Mouse (Mus musculus): ENCODE measurements around the gene 1700007K13Rik. TPM values are rescaled to one million over a fixed set of nuclear protein-coding genes. Genes with fewer than 3 reads are reported as not detected.

The 1700007K13Rik gene
- total and polyA plus RNA-seq, 2 experiments from 2014 or later, result 0.15 TPM; not detected in 1

DNA sequence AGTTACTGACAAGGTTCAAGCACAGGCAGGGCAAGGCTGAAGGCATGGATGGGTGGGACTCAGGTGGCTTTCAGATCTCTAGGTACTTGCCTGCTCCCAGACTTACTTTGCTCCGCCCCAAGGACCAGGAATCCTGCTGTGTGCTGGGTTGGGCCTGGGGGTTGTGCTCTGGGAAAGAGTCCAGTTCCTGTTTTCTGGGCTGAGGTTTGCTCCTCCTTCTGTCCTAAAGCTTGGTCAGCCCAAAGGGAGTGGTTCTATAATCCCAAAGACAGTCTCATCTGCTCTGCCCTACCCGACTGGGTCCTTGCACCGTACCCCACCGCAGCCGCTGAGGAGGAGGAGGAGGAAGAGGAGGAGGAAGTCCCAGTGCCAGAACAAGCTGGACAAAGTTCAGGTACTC is 30.5 kb upstream of the 1700007K13Rik start, which contains the start of gene Gbgt1:
Gbgt1 (plus strand) TSS at position 221 of the 400 bp plus-strand sequence.
- Histone ChIP-seq H3K27me3 (ENCODE audit: control insufficient read depth, insufficient read depth, low read length) (no peaks in the 10 kb centered on the region), H3K4me3 (ENCODE audit: low read depth, low read length) (no peak within 1 kb of the TSS), H3K9me3 (replicated peaks; ENCODE audit: control insufficient read depth, low read length) (no peaks in the 10 kb centered on the region), H3K4me2 (ENCODE audit: low read depth, low read length) (no peak within 1 kb of the TSS), H3K36me3 (replicated peaks; ENCODE audit: control insufficient read depth, insufficient read depth, low read length) (no peaks in the 10 kb centered on the region), H3K4me1 (ENCODE audit: control insufficient read depth, insufficient read depth) (no peaks in the 10 kb centered on the region), H3K9ac (replicated peaks; ENCODE audit: low read depth, low read length) (no peak within 1 kb of the TSS), H3K27ac (ENCODE audit: low read depth) (no peak within 1 kb of the TSS)
- 81% methylated on average over 5 of the region's 5 CpGs for WGBS
- ATAC-seq (ENCODE audit: insufficient read depth, low read depth) (no peak), DNase-seq (ENCODE audit: low spot score) (no peak)
- TF ChIP-seq EP300 (IDR thresholded peaks at IDR 0.05; ENCODE audit: low read depth), result no peak
- TF ChIP-seq CTCF (IDR thresholded peaks at IDR 0.05; ENCODE audit: low read depth), result no peak

DNA sequence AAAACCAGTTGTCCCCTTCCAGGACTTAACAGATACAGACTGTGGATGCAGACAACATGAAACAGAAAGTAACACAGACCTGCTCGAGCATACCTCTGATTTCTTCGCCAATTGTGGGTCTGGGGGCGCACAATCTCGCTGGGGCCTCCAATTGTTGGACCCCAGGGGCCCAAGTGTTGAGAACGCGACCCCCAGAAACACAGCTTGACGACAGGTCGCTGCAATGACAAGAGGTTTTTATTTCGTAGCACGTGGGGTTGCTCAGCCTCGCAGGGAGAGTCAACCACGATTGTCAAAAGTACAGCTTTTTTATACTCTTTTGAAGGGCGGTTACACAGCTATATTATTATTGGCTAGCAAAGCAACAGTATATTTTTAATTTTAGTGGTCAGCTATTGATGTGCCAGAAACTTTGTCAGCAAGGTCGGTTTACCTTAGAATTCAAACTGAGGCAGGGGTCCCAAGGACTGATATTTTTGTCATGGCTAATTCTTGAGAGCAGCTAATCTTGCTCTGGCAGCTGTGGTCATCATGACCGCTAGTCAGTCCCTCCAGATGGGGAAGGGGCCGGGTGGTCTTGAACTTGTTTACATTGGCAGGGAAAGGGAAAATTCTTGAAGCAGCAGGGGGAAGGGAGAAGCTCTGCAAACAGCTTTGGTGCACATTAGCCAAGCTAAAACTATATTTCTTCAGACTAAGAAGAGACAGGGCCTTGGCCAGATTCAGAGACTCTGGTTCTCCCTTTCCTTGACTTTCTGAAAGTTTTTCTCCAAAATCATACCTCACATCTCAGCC is 29.9 kb upstream of the 1700007K13Rik start:
- Histone ChIP-seq H3K4me1 (ENCODE audit: control insufficient read depth, insufficient read depth) (no peaks in the 10 kb centered on the region), H3K9ac (replicated peaks; ENCODE audit: low read depth, low read length) (no peak overlapping the region), H3K27me3 (ENCODE audit: control insufficient read depth, insufficient read depth, low read length) (no peaks in the 10 kb centered on the region), H3K27ac (ENCODE audit: low read depth) (no peak overlapping the region), H3K36me3 (replicated peaks; ENCODE audit: control insufficient read depth, insufficient read depth, low read length) (no peaks in the 10 kb centered on the region), H3K4me3 (ENCODE audit: low read depth, low read length) (no peak overlapping the region), H3K4me2 (ENCODE audit: low read depth, low read length) (no peak overlapping the region), H3K9me3 (replicated peaks; ENCODE audit: control insufficient read depth, low read length) (no peaks in the 10 kb centered on the region)
- DNase-seq (ENCODE audit: low spot score), result no peak
- no peak for TF ChIP-seq EP300 (IDR thresholded peaks at IDR 0.05; ENCODE audit: low read depth)
- no peak for TF ChIP-seq CTCF (IDR thresholded peaks at IDR 0.05; ENCODE audit: low read depth)
- WGBS, result 74% methylated on average over 16 of the region's 16 CpGs
- no peak for ATAC-seq (ENCODE audit: insufficient read depth, low read depth)

DNA sequence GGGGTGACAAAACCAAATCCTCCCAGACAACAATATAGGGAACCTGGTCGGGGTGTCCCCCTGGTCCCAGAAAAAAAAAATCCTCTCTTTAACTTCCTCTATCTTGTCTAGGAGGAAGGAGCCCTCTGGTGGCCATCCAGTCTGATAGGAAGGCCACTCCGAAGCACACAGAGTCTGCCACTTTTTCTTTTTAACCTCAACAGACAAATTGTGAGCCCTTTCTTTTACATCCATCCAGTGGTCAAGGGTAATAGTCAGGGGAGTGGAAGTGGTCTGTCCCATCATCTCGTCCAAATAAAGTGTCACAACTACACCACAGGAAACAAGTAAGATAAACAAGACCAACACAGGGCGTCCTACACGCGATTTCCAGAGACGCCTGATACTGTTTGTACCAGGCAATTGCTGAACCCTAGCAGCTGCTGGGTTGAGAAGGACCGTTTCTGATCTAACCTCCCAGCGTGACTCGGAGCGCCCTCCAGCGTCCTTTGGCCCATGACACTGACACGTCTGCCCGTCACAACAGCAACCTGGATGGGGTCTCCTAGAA is 29.1 kb upstream of the 1700007K13Rik start:
- no peak for DNase-seq (ENCODE audit: low spot score)
- Histone ChIP-seq H3K9ac (replicated peaks; ENCODE audit: low read depth, low read length) (no peak overlapping the region), H3K27me3 (ENCODE audit: control insufficient read depth, insufficient read depth, low read length) (no peaks in the 10 kb centered on the region), H3K4me2 (ENCODE audit: low read depth, low read length) (no peak overlapping the region), H3K36me3 (replicated peaks; ENCODE audit: control insufficient read depth, insufficient read depth, low read length) (no peaks in the 10 kb centered on the region), H3K4me3 (ENCODE audit: low read depth, low read length) (no peak overlapping the region), H3K9me3 (replicated peaks; ENCODE audit: control insufficient read depth, low read length) (no peaks in the 10 kb centered on the region), H3K27ac (ENCODE audit: low read depth) (no peak overlapping the region), H3K4me1 (ENCODE audit: control insufficient read depth, insufficient read depth) (no peaks in the 10 kb centered on the region)
- no peak for ATAC-seq (ENCODE audit: insufficient read depth, low read depth)
- WGBS, result 71% methylated on average over 14 of the region's 14 CpGs
- TF ChIP-seq CTCF (IDR thresholded peaks at IDR 0.05; ENCODE audit: low read depth) (no peak), EP300 (IDR thresholded peaks at IDR 0.05; ENCODE audit: low read depth) (no peak)

DNA sequence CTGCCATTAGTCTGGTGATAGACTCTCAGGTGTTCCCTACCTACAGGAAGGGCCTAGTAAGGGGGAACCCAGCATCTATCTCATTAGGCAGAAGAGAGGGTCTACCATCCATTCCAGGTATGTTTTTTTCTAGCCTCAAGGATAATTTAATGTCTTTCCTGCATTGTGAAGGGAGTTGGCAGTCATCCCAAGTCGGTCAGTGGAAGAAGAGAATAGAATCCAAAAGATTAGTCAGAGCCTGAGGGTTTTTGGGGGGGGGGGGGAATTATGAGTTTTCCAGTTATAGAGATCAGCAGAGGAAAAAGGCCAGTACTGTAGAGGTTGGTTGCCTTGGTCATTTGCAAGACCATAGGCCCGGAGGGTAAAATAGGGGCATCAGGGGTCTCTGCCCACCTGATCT is 28.4 kb upstream of the 1700007K13Rik start:
- H3K27ac ChIP-seq (ENCODE audit: low read depth), result no peak overlapping the region
- H3K27me3 ChIP-seq (ENCODE audit: control insufficient read depth, insufficient read depth, low read length), result no peaks in the 10 kb centered on the region
- TF ChIP-seq CTCF (IDR thresholded peaks at IDR 0.05; ENCODE audit: low read depth) (no peak), EP300 (IDR thresholded peaks at IDR 0.05; ENCODE audit: low read depth) (no peak)
- H3K4me1 ChIP-seq (ENCODE audit: control insufficient read depth, insufficient read depth), result no peaks in the 10 kb centered on the region
- 70% methylated on average over 2 of the region's 2 CpGs for WGBS
- H3K9ac ChIP-seq (replicated peaks; ENCODE audit: low read depth, low read length), result no peak overlapping the region
- H3K36me3 ChIP-seq (replicated peaks; ENCODE audit: control insufficient read depth, insufficient read depth, low read length), result no peaks in the 10 kb centered on the region
- no peak for ATAC-seq (ENCODE audit: insufficient read depth, low read depth)
- no peaks in the 10 kb centered on the region for H3K9me3 ChIP-seq (replicated peaks; ENCODE audit: control insufficient read depth, low read length)
- no peak overlapping the region for H3K4me2 ChIP-seq (ENCODE audit: low read depth, low read length)
- no peak overlapping the region for H3K4me3 ChIP-seq (ENCODE audit: low read depth, low read length)
- DNase-seq (ENCODE audit: low spot score), result no peak

DNA sequence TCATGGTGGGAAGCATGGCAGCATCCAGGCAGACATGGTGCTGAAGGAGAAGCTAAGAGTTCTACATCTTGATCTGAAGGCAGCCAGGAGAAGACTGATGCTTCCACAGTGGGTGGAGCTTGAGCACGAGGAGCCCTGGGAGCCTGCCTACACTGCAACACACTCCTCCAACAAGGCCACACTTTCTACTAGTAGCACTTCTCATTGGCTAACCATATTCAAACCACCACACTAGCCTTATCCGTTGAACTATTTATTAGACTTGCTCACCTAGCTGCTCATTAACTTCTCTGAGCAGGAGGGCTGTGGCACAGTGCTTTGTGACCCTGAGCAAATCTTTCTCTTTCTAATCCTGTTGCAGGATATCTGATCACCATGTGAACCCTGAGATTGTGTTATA is 17.7 kb upstream of the 1700007K13Rik start:
- no peaks in the 10 kb centered on the region for H3K4me1 ChIP-seq (ENCODE audit: control insufficient read depth, insufficient read depth)
- H3K4me3 ChIP-seq (ENCODE audit: low read depth, low read length), result no peak overlapping the region
- H3K27ac ChIP-seq (ENCODE audit: low read depth), result no peak overlapping the region
- DNase-seq (ENCODE audit: low spot score) (no peak), ATAC-seq (ENCODE audit: insufficient read depth, low read depth) (no peak)
- TF ChIP-seq CTCF (IDR thresholded peaks at IDR 0.05; ENCODE audit: low read depth), result no peak
- TF ChIP-seq EP300 (IDR thresholded peaks at IDR 0.05; ENCODE audit: low read depth), result no peak
- H3K27me3 ChIP-seq (ENCODE audit: control insufficient read depth, insufficient read depth, low read length), result no peaks in the 10 kb centered on the region
- no peak overlapping the region for H3K9ac ChIP-seq (replicated peaks; ENCODE audit: low read depth, low read length)
- H3K36me3 ChIP-seq (replicated peaks; ENCODE audit: control insufficient read depth, insufficient read depth, low read length), result no peaks in the 10 kb centered on the region
- 67% methylated on average over 2 of the region's 2 CpGs for WGBS
- no peaks in the 10 kb centered on the region for H3K9me3 ChIP-seq (replicated peaks; ENCODE audit: control insufficient read depth, low read length)
- H3K4me2 ChIP-seq (ENCODE audit: low read depth, low read length), result no peak overlapping the region
